Mouse (Mus musculus): ENCODE measurements around the gene Olfr1377. TPM values are rescaled to one million over a fixed set of nuclear protein-coding genes. Genes with fewer than 3 reads are reported as not detected.

Gene Olfr1377
- not detected for polyA plus RNA-seq (2017; shearing (Covaris generic))

DNA sequence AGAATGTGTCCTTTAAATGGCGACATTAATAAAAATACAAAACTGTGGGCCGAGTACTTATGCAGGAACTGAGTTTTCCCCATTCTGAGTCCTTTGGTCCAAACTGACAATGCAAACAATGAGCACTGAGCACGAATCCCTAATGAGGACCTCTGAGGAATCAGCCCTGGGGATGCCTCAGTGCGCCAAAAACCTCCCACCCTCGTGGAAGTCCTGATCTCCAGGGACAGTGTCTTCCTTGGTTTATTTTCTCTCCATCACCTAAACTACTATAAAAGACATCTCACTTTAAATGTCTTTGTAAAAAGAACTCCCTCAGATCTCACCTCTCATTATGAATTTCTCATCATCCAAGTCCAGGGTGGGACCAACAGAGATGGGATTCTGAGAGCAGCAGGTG is at the start of gene Olfr1377:
Gene Olfr1377, plus strand, starts transcription at position 301 of the 400 bp plus-strand sequence.

DNA sequence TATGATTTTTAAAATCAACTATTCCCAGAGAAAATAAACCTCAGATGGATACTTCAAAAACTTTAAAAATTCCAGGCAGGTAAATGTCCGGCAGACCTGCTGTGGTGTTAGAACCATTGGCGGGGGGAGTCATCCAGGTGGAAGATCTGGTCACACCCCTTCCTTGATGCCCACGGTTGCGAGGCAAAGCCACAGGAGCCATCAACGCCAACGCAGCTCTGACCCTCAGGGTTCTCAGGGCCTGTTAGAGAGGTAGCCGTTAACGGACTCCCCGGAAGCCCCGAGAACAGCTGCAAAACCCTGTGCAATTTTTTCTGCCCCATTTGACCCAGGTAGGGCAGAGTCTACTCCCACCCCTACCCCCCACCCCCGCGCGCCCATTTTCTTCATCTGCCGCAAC is 38.3 kb upstream of the Olfr1377 start, which contains the start of gene 4933414I15Rik:
Gene 4933414I15Rik, minus strand, starts transcription at position 260 of the 400 bp plus-strand sequence.

DNA sequence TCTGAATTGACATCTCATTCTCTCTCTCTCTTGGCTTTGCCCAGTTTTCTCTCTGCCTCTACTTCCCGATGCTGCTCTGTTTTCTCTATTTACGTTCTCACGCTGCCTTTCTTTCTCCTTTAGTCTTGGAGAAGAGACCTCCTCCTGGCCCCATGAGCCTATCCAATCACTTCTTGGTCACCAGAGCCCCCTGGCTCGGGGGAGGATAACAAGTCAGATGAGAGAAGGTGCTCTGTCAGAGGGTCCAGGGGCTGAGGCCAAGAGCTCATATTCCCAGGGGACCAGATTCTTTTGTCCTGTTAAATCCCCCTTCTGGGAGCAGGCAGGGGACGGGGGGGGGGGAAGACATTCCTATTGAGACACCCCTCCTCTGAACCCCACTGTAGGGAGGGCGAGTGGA is 28.1 kb upstream of the Olfr1377 start, which contains the start of gene Prop1:
Gene Prop1, minus strand, starts transcription at position 101 of the 400 bp plus-strand sequence.

DNA sequence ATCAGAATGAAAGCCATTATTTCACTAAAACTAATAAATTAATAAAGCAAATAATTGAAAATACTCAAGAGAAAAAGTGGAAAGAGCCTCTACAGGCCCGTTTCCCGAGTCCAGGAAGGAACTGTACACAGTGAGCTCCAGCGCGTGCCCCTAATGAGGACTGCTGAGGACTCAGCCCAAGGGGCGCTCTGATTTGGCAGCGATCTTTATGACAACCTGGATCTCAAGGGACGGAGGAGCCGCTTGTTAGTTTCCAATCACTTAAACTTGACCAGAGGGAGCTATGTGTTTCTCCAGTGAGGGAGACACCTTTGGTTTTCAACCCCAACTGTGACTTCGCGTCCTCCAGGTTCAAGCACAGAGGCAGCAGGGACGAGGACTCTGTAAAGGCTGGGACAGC is 15.5 kb upstream of the Olfr1377 start, which contains the start of gene Olfr1378:
Gene Olfr1378, plus strand, starts transcription at position 301 of the 400 bp plus-strand sequence.

DNA sequence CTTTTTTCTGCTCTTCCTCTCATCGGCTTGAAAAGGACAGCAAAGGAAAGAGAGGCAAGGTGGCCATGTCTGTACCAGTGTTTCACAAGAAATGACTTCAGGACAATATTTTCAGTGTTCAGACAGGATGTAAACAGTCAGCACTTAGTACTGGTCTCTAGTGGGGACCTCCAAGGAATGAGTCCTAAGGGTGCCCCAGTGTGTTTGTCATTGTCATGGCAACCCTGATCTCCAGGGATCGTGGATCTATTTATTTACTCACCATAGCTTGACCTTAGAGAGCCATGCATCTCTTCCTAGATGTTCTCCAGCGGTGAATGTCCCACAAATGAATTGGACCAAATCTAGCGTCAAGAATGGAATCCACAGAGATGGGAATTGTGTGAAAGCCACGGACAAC is 21.5 kb downstream of the Olfr1377 start, which contains the start of gene Olfr51:
Gene Olfr51, plus strand, starts transcription at position 301 of the 400 bp plus-strand sequence.

DNA sequence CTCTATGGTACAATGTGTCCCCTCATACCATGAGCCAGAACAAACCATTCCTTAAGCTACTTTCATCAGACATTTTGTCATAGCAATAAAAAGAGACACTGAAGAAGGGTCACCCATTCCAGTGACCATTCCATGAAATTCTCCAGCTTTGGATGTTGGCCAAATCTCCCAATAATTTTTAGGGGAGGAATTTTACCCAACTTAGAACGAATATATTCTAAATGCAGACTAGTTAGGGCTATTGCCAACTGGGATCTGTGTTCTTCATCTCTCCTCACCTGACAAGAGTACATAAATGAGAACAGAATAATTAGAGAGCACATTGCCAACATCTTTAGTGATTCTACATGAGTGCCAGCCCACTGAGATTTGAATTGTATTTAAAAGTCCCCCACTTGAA is 32.2 kb downstream of the Olfr1377 start, which contains the start of gene Olfr54:
Gene Olfr54, plus strand, starts transcription at position 301 of the 400 bp plus-strand sequence.

Other genes starting within 250 kb of the Olfr1377 start
- gene Zfp354c, start 154.2 kb upstream of the Olfr1377 start, polyA plus RNA-seq (2017; shearing (Covaris generic)), result 3.3 TPM
- gene Zfp879, start 140.4 kb upstream of the Olfr1377 start, polyA plus RNA-seq (2017; shearing (Covaris generic)), result 0.14 TPM
- gene Grm6, start 131.3 kb upstream of the Olfr1377 start, polyA plus RNA-seq (2017; shearing (Covaris generic)), result 0.69 TPM
- not detected for gene Zfp454, start 94.3 kb upstream of the Olfr1377 start, polyA plus RNA-seq (2017; shearing (Covaris generic))
- 2.0 TPM for gene Zfp2, start 65.8 kb upstream of the Olfr1377 start, polyA plus RNA-seq (2017; shearing (Covaris generic))
- gene Zfp354b, start 50.3 kb upstream of the Olfr1377 start, polyA plus RNA-seq (2017; shearing (Covaris generic)), result not detected
- gene 4933414I15Rik, start 38.2 kb upstream of the Olfr1377 start, polyA plus RNA-seq (2017; shearing (Covaris generic)), result not detected
- not detected for gene Prop1, start 28.2 kb upstream of the Olfr1377 start, polyA plus RNA-seq (2017; shearing (Covaris generic))
- not detected for gene Olfr1378, start 15.4 kb upstream of the Olfr1377 start, polyA plus RNA-seq (2017; shearing (Covaris generic))
- gene Olfr51, start 21.6 kb downstream of the Olfr1377 start, polyA plus RNA-seq (2017; shearing (Covaris generic)), result not detected
- gene Olfr54, start 32.3 kb downstream of the Olfr1377 start, polyA plus RNA-seq (2017; shearing (Covaris generic)), result 0.06 TPM
- gene Olfr1375, start 66.1 kb downstream of the Olfr1377 start, polyA plus RNA-seq (2017; shearing (Covaris generic)), result not detected
- not detected for gene Zfp354a, start 77.3 kb downstream of the Olfr1377 start, polyA plus RNA-seq (2017; shearing (Covaris generic))
- gene Gm12569, start 238.5 kb downstream of the Olfr1377 start, polyA plus RNA-seq (2017; shearing (Covaris generic)), result not detected